Mouse (Mus musculus): ENCODE results near the gene Smbd1. TPM values are rescaled to one million over a fixed set of nuclear protein-coding genes. Genes with fewer than 3 reads are reported as not detected.

Smbd1 gene
- polyA plus RNA-seq, 1 experiment from 2014 or later: not detected

GRCm38 (mm10) chr16:32796676-32797425 lies 13.4 kb downstream of the Smbd1 start:
- Histone ChIP-seq H3K4me3 (ENCODE audit: inconsistent target) (no peak overlapping the region), H3K27ac (no peak overlapping the region), H3K79me2 (ENCODE audit: inconsistent target) (no peaks in the 10 kb centered on the region), H3K36me3 (ENCODE audit: inconsistent target) (no peaks in the 10 kb centered on the region)
- WGBS (ENCODE audit: missing documents): 89% methylated on average over 9 of the region's 14 CpGs

GRCm38 (mm10) chr16:32795177-32795576 lies 15.1 kb downstream of the Smbd1 start:
- Histone ChIP-seq H3K36me3 (ENCODE audit: inconsistent target) (no peaks in the 10 kb centered on the region), H3K27ac (no peak overlapping the region), H3K4me3 (ENCODE audit: inconsistent target) (no peak overlapping the region), H3K79me2 (ENCODE audit: inconsistent target) (no peaks in the 10 kb centered on the region)
- WGBS (ENCODE audit: missing documents): 75% methylated on average over 1 of the region's 1 CpGs

GRCm38 (mm10) chr16:32790056-32790455 lies 20.2 kb downstream of the Smbd1 start:
- no peaks in the 10 kb centered on the region for H3K36me3 ChIP-seq (ENCODE audit: inconsistent target)

GRCm38 (mm10) chr16:32784840-32785239 lies 25.4 kb downstream of the Smbd1 start:
- no peaks in the 10 kb centered on the region for H3K36me3 ChIP-seq (ENCODE audit: inconsistent target)
- no peak overlapping the region for H3K4me3 ChIP-seq (ENCODE audit: inconsistent target)
- 89% methylated on average over 13 of the region's 13 CpGs for WGBS (ENCODE audit: missing documents)
- no peaks in the 10 kb centered on the region for H3K79me2 ChIP-seq (ENCODE audit: inconsistent target)
- no peak overlapping the region for H3K27ac ChIP-seq

More at GRCm38 (mm10) chr16:32790056-32790455, 20.2 kb downstream of the Smbd1 start:
- no peak overlapping the region for H3K27ac ChIP-seq
- H3K4me3 ChIP-seq (ENCODE audit: inconsistent target): no peak overlapping the region
- WGBS (ENCODE audit: missing documents): 81% methylated on average over 5 of the region's 5 CpGs
- H3K79me2 ChIP-seq (ENCODE audit: inconsistent target): no peaks in the 10 kb centered on the region

- H3K36me3 ChIP-seq (ENCODE audit: inconsistent target): no peaks in the 10 kb centered on the region
- no peak overlapping the region for H3K27ac ChIP-seq
- H3K4me3 ChIP-seq (ENCODE audit: inconsistent target): no peak overlapping the region
- no peaks in the 10 kb centered on the region for H3K79me2 ChIP-seq (ENCODE audit: inconsistent target)
- WGBS (ENCODE audit: missing documents): 74% methylated on average over 5 of the region's 5 CpGs
Measured at GRCm38 (mm10) chr16:32783324-32784062, 26.8 kb downstream of the Smbd1 start.

- no peaks in the 10 kb centered on the region for H3K79me2 ChIP-seq (ENCODE audit: inconsistent target)
- no peaks in the 10 kb centered on the region for H3K36me3 ChIP-seq (ENCODE audit: inconsistent target)
- H3K4me3 ChIP-seq (ENCODE audit: inconsistent target): no peak overlapping the region
- WGBS (ENCODE audit: missing documents): 88% methylated on average over 8 of the region's 8 CpGs
- no peak overlapping the region for H3K27ac ChIP-seq
Measured at GRCm38 (mm10) chr16:32778956-32779355, 31.3 kb downstream of the Smbd1 start.

- no peaks in the 10 kb centered on the region for H3K79me2 ChIP-seq (ENCODE audit: inconsistent target)
- no peak overlapping the region for H3K27ac ChIP-seq
- no peaks in the 10 kb centered on the region for H3K36me3 ChIP-seq (ENCODE audit: inconsistent target)
- no peak overlapping the region for H3K4me3 ChIP-seq (ENCODE audit: inconsistent target)
- WGBS (ENCODE audit: missing documents): 40% methylated on average over 10 of the region's 10 CpGs
Measured at GRCm38 (mm10) chr16:32776676-32777075, 33.6 kb downstream of the Smbd1 start.

GRCm38 (mm10) chr16:32766904-32767303 lies 43.4 kb downstream of the Smbd1 start:
- H3K4me3 ChIP-seq (ENCODE audit: inconsistent target): no peak overlapping the region
- 92% methylated on average over 7 of the region's 7 CpGs for WGBS (ENCODE audit: missing documents)
- H3K27ac ChIP-seq: no peak overlapping the region

GRCm38 (mm10) chr16:32764961-32765360 lies 45.3 kb downstream of the Smbd1 start:
- no peaks in the 10 kb centered on the region for H3K36me3 ChIP-seq (ENCODE audit: inconsistent target)
- H3K79me2 ChIP-seq (ENCODE audit: inconsistent target): no peaks in the 10 kb centered on the region
- H3K27ac ChIP-seq: no peak overlapping the region
- H3K4me3 ChIP-seq (ENCODE audit: inconsistent target): no peak overlapping the region
- 65% methylated on average over 4 of the region's 6 CpGs for WGBS (ENCODE audit: missing documents)

More at GRCm38 (mm10) chr16:32766904-32767303, 43.4 kb downstream of the Smbd1 start:
- Histone ChIP-seq H3K79me2 (ENCODE audit: inconsistent target) (no peaks in the 10 kb centered on the region), H3K36me3 (ENCODE audit: inconsistent target) (no peaks in the 10 kb centered on the region)

GRCm38 (mm10) chr16:32764550-32764949 lies 45.7 kb downstream of the Smbd1 start:
- 100% methylated on average over 2 of the region's 2 CpGs for WGBS (ENCODE audit: missing documents)
- H3K79me2 ChIP-seq (ENCODE audit: inconsistent target): no peaks in the 10 kb centered on the region
- H3K27ac ChIP-seq: no peak overlapping the region
- H3K36me3 ChIP-seq (ENCODE audit: inconsistent target): no peaks in the 10 kb centered on the region
- H3K4me3 ChIP-seq (ENCODE audit: inconsistent target): no peak overlapping the region

Other genes with a start within 250 kb of the Smbd1 start
- 327 to 500 TPM (median 495 TPM) in 3 replicates for gene Tfrc, start 201.6 kb downstream of the Smbd1 start, polyA plus RNA-seq (2018)
- 0.66 to 3.8 TPM (median 1.1 TPM) in 3 replicates for gene Tnk2, start 166.6 kb downstream of the Smbd1 start, polyA plus RNA-seq (2018)
- not detected in 3 replicates for gene Muc4, start 74.6 kb downstream of the Smbd1 start, polyA plus RNA-seq (2018)
- gene Muc20, start 13.0 kb downstream of the Smbd1 start, polyA plus RNA-seq (2018): not detected in 3 replicates
- gene Fyttd1, start 67.0 kb upstream of the Smbd1 start, polyA plus RNA-seq (2018): 25.9 to 31.3 TPM (median 28.1 TPM) in 3 replicates
- gene Rubcn, start 67.3 kb upstream of the Smbd1 start, polyA plus RNA-seq (2018): 18.4 to 30.2 TPM (median 22.9 TPM) in 3 replicates
- gene Lrch3, start 103.6 kb upstream of the Smbd1 start, polyA plus RNA-seq (2018): 24.7 to 33.3 TPM (median 25.8 TPM) in 3 replicates
- 0.40 to 0.43 TPM (median 0.42 TPM) in 3 replicates for gene Iqcg, start 245.7 kb upstream of the Smbd1 start, polyA plus RNA-seq (2018)
- gene Rpl35a, start 246.0 kb upstream of the Smbd1 start, polyA plus RNA-seq (2018): 621 to 1,326 TPM (median 1,292 TPM) in 3 replicates

All from macrophage (primary cell).